Mouse (Mus musculus) frontal cortex, postnatal 25 days (tissue): ENCODE measurements at regions not wholly inside any gene's neighbourhood (a gene's known extent, or its start where the extent isn't known, plus 50 kb on each side); places are given as distances from the start of the nearest gene placed in this dataset.
A peak's percentile ranks its signal among the peaks of the same experiment; 100 is the strongest.

Experiments used
- DNase-seq, 2 experiments: peaks; one replicate each; pipeline ENCODE4 v3.0.0; 2022; ENCODE audit warnings: low spot score in 2 of 2

DNA sequence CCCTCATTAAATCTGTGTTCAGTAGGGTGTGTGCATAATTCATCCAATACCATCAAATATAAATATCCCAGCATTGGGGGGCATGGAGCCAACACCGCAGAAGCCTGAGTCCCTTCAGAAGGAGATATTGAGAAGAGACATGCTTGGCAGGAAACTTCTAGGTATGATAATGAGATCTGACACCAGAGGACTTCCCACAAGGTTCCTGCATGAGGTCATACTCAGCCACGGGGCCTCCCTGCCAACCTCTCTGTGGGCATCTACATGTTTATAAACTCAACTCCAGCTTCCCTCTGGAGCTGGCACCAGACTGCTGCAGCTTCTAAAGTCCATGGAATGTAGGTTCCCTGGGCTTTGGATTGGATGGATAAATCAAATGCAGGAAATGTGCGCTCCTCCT, 587.4 kb upstream of the Kdm8 start:
- no peak for DNase-seq

DNA sequence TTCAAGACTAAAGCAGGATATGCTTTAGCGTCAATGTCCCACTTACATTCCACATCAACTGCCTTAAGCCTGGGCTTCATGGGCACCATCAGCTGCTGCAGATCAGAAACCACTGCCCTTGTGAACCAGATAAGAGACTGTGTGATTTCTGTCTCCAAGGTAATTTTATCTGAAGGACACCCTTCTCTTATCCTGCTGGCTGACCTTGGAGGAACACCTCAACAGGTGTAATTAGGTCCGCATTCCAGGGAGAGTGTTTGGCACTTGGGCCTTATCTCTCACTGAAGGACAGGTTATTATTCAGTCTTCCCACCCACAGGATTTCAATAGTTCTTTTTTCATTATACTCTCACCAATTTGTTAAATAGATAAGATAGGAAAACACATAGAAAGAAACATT, 583.1 kb upstream of the Kdm8 start:
- DNase-seq, result no peak

DNA sequence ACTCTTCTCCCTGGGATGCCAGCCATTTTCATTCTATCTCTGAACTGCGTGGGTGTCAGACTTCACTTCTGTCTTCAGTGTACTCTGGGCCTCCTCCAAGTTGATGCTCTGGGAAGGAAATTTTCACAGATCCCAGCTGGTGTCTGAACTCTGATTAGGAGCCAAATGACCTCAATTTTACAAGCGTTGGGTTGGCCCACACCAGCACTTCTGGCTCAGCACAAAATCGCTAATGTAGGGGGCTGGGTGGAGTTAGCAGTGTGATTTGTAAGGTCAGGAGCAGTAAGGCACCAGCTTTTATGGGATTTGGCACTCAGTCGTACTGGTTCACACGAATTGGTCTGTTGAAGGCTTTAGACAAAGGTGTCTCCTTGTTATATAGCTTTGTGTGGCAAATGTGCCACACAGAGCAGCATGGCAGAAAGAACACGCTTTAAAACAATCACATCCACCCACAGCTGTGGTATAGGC, 576.3 kb upstream of the Kdm8 start:
- DNase-seq, result no peak

DNA sequence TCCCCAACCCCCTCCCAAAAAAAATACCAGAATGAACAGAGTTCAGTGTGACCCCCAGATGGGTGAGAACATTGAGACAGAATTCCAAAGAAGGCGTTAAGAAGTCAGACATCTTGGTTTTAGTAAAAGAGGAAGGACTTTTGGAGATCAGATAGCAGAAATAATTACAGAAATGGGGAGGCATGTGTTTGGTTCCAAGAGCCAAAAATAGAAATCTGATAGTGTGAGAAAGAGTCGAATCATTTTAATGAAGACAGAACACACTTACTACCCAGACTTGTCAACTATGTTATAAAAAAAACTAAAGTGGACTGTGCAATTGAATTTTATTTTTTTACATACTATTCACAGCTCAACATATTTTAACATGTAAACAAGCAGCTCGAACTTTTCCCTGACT, 575.9 kb upstream of the Kdm8 start:
- no peak for DNase-seq

DNA sequence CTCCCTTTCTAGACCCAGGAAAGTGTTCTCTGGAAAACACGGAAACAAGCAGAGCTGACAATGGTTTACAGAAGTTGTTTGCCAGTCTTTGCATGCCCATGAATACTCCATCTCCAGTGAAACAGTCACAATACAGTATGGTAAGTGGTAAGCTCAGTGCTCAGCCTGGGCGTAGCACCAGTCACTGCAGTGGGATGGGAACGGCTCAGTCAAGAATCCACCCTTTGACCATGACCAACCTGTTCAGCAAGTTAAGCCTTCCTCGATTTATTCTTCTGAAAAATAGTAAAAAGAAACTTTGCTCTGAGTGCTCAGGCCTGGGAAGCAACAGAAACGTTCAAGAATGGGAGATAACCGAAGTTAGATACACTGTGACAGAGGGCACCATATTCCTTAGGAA, 563.7 kb upstream of the Kdm8 start:
- no peak for DNase-seq

DNA sequence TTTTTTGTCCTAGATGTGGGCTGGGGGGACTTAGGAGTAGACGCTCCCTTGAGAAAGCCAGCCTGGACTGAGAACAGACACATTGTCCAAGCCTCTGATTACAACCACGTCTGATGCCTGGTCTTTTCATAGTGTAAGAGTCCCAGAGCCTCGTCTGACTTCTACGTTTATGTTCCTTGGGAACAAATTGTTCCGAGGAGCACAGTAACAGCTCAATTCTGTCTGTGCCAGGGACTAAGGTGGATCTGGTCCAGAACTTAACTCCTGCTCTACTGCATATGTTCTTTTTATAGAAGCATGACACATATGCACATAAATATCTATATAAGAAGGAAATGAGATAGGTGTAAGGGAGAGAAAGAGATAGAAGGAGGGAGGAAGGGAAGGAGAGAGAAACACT, 537.2 kb upstream of the Kdm8 start:
- no peak for DNase-seq

DNA sequence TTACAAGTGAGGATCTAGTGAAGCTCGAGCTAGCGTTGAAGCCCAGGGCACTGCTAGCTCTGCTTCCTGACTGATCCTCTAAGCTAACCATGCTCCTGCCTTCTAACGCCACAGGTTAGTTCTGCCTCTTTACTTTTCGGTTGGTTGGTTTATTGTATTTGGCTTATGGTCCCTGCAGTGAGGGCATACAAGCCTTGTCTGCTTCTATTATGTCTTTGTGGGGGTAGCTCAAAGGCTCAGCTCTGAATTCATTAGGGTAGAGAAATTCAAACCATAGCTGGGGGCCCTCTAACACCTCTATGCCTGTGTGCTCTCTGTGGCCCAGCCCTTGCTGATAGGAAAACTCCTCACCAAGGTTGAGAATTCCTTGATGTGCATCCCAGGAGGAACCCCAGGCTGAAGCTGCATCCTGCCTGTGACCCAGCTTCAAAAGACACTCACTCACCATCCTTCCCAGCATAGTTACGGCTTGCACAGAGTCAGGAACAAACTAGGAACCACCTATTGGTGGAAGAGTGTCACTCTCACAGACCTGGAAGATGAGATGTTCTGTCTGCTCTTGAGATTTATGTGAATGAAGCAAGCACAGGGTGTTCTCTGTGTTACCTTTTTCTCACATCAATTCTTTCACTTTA, 536.7 kb upstream of the Kdm8 start:
- DNase-seq, result no peak

DNA sequence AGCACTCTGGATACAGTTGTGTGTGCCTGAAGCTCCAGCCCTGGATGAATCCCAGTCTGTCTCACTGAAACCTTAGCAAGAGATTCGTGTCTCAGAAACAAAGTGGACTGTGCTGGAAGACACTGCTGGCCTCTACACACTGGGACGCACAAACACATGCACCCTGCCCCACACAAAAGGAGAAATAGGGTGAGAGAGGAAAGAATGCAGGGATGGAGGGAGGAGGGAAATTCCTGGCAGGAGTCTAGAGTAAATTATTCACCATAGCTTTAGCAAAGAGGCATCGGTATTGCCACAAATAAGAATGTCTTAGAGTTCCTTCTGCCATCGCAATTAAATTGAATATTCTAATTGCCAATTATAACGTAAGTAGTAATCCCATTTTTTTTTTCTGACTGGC, 530.4 kb upstream of the Kdm8 start:
- DNase-seq, result no peak

DNA sequence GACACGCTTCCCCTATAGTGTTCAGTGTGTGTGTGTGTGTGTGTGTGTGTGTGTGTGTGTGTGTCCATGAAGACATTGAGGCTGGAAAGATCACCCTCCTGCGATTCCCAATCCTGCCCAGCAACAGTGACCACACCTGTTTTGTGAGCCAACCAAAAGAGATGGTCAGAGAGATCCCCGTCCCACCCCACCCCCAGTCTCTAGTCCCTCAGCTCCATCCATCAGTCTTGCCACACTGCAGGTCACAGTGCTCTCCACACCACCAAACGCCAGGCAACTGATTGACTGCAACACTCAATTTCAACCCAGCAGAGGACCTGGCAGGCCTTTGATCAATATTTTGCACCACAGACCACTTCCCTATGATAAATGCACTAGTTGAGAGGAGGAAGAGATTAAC, 530.0 kb upstream of the Kdm8 start:
- no peak for DNase-seq

DNA sequence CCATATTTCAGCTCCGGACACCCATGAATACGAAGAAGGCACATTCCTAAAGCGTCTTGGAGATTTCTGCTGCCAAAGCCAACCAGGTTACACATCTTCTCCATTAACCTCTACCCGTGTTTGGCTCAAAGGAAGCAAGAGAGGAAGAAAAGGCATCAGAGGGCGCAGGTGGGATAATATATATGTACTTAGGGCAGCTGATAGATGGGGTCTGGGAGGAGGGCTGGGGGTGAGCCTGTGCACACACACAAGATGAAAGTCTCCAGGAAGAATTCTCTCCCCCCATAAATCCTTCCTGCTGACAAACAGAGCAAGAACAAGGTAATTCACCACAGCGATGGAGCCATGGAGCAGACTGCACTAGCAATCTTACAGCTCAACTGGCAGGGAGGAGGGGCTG, 529.5 kb upstream of the Kdm8 start:
- no peak for DNase-seq

DNA sequence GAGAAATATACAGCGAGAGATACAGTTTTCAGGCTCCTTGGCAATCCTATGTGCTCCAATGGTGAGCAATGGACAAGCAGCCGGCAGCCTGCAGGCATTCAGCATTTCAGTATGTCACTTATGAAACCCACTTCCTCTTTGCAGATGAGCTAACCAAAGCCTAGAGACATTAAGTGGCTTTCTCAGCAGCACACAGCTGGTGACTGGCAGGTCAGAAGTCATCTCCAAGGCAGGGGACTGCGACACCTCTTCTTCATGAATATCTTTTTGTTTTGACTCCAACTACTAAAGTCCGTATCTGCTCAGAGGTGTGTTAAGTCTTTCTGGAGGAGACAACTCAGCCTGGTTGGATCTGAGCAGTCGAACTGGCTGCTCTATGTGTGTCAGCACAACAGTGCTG, 528.8 kb upstream of the Kdm8 start:
- no peak for DNase-seq

DNA sequence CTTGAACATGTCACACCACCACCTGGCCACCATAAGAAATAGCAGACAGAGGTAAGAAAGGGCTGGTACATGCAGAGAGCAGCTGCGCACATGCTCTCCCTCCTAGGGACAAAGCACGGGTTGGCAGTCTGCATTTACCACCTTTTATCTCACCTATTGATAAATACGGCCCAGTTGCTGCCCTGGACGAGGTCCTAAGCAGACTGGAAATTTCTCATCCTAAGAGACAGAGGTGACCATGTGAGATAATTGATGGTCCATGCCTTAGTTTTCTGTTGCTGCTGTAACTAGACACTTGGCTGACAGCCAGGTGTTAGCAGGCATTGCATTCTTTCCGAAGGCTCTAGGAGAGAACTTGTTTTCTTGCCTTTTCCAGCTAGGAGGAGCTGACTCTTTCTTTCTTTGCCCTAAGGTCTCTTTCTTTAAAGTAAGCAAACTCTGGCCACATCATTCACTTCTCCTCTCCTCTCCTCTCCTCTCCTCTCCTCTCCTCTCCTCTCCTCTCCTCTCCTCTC, 526.8 kb upstream of the Kdm8 start:
- no peak for DNase-seq

DNA sequence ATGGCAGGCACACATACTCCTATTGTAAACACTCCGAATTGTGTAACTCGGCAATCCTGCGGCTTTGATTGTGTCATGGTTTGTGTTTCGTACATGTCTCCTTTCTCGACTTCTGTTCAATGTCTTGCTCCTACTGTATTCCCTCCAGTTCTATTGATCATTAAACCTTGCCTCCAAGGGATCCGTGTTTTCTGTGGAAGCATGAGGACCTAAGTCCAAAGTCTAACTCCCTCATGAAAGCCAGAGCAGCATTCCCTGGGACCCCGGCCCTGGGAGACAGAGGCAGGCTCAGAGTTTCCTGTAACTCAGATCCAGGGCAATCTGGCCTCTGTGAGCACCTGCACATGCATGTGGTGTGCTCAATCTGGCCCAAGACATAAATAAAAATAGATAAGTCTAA, 521.7 kb upstream of the Kdm8 start:
- no peak for DNase-seq

DNA sequence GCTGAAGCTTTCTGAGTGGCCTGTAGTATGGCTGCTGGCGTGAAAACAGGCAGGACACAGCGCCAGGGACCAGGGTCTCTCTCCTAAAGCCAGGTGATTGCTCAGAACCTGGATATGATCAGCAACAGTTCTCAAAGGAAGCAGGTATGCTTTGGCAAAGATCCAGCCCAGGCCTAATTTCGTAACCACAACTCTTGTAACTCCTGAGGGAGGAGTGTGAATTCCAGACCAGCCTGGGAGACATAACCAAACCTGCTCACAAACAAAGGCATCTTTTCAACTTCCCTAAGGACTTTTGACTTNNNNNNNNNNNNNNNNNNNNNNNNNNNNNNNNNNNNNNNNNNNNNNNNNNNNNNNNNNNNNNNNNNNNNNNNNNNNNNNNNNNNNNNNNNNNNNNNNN, 510.9 kb upstream of the Kdm8 start:
- DNase-seq, result no peak

DNA sequence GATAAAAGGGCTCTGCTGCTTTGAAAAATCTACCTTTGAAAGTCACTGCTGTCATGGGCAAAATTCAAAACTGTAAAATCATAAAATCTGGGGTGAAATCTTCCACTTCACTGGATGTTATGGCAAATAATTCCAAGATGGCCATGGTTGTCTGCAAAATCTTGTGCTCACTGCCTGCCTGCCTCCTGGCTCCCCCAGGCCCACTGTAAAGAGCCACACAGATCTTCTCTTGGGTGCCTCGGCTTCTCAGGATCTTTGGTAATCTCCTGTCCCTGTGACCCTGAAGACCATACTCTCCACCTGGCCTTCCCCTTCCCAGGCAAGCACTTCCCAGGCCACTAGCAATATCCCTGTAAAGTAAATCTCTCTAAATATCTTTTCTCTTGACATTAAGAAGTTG, 505.1 kb upstream of the Kdm8 start:
- no peak for DNase-seq

DNA sequence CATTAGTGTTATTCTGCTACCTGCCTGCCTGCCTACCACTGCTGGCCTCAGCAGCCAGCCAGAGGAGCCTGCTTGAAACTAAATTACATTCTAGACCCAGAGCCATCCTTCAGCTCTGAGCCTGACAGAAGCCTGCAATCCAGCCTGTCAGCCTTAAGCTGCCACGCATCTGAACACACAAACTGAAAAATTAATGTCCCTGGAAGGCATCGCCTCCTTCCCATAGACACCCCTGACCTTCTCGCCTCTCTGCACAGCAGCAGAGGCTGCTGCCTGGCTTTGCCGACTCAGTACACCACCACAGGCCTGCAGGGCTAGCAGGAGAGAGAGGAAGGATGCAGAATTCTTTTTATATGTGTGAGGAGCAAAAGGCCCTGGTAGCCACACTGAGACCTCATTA, 502.9 kb upstream of the Kdm8 start:
- DNase-seq, result no peak

DNA sequence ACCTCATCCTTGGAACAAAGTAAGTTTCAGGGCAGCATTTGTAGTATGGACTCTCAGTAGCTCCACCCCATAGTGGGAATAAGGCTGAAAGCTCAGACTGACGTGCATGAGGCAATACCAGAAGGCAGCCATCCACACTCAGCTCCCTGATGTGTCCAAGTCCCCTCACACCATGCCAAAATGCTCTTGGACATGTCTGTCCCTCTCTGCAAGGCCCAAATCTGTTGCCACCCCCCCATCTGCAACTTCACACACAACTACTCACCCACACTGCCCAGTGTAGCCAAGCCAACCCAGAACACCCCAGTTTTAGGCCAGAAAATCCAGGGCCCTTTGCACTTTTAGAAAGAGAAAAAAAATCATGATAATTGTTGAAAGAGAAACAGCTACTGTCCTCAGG, 498.1 kb upstream of the Kdm8 start:
- no peak for DNase-seq

DNA sequence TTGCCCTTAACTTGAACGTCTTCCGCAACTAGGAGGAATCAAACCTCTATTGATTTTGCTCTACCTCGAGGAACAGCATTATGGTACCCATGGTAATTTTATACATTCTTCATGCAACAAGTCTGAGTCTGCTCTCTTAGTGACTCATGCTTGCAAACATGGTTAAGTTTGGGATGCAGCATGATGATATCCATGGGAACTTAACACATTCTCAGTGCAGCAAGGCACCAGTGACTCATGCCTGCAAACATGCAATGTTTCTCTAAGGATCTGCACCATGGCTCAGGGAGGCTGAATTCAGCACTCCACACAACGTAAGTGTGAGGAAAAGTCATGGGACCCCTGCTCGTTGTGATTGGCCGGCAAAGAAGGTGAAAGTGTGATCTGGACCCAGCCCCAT, 487.1 kb upstream of the Kdm8 start:
- DNase-seq, result no peak

DNA sequence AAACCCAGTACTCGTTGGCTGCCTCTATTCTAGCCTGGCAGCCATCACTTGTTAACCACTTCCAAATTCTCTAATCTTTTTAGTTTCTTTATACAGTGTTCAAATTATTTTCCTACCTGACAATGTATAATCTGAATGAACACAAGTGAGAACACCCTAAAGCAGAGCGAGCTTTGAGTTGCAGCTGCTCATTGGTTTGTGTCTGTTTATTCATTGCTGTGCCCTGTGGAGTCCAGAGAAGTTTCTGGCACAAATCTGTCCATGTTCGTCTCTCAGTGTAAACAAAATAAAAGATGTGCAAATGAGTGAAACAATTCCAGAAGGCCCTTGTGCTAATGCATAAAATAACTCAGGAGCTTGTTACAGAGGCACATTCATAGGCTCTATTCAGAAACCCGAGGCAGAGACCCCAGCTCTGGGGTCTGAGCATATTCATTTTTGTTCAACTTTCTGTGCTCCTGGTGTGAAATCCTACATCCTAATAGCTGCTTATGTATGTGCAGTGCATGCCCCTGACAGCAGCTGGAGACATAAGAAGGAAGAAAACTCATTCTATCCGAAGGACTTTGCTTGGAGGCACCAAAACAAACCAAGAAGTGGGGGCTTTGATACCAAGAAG, 469.5 kb upstream of the Kdm8 start:
- DNase-seq, result no peak

DNA sequence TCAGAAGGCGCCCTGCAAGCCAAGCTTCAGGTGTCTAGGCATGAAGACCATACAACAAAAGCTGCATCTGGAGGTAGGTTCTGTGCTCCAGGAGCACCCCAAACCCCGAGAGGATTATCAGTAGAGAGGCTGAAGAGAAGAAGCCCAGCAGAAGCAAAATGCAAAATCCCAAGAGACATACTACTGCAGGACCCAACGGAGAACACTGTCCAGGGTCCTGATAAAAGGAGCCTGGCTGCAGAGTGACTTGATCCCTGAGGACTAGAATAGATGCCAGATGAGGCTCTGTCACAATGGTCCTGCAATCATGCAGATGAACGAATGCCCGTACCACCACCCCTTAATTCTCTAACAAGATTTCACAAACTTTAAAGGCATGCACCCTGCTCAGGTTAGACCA, 455.0 kb upstream of the Kdm8 start:
- no peak for DNase-seq

DNA sequence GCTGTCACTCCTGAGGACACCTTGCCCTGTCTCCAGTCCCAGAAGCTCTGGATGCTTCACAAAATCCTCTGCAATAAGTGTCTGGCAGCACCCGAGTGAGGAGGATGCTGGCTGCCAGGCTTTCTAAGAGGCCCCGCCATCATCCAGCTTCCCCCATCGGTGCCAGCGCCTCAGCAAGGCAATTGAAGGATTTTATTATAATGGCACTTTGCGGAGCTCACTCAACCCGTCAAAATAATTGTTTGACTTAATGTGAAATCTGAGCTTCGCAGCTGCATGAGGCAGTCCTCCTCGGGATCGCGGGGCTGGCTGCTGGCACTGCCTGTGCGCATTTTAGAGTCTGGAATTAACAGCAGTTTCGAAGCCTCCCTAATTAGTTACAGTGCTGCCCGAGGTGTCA, 453.8 kb upstream of the Kdm8 start:
- peak in 1 of 2 experiments; percentile 12 for DNase-seq

DNA sequence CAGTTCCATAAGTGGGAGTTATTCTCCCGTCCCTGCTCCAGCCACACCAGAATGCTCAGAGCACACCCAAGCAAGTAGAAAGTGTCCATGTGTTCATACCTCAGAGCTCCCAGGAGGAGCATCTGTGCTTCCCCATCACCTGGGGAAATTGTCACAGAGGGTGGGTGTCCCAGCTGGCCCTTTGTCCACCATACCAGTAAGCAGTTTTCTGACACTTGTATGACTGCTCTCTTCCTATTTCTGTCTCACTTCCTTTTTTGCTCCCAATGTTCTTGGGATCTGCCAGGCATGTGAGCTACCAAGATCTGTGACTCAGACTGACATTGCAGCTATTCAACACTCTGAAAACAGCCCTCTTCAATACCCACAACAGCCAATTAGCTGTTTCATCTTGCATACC, 447.9 kb upstream of the Kdm8 start:
- DNase-seq, result no peak

DNA sequence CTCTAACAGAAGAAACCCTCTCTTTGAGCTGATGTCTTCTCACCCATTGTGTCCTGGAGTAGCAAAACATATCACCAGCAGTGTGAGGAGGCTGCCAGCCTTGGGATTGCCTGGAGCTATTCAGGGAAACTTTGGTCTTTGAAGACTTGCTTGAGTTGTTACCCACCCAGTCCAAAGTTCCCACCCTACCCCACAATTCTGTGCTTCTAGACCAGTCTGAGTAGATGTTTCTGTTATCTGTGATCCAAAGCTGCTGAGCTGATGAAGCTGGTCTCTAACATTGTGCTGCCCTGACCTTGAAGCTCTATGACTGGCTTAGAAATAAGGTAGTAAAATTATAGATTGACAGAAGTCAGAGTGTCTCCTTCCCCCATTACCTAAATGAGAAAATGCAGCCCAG, 443.8 kb upstream of the Kdm8 start:
- DNase-seq, result no peak

DNA sequence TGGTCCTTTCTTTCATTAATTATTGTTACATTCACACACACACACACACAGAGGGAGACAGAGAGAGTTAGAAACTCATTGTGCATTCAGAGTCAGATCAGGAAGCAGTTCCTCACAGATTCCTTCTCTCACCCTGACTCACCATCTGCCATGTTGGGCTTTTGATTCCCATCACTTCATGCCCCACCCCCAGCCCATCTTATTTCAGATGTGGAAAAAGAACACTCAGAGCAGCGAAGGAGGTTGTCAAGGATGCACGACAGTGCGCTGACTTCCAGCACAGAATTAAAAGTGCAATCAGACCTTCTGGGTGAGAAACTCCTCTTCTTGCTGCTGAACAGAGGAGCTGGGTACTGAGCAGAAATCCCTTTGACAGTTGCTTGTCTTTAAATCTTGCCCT, 438.8 kb upstream of the Kdm8 start:
- DNase-seq, result peak in 1 of 2 experiments; percentile 37
